Mouse (Mus musculus): ENCODE measurements around the gene Olfr603. TPM values are rescaled to one million over a fixed set of nuclear protein-coding genes. Genes with fewer than 3 reads are reported as not detected.

Gene Olfr603
- polyA plus RNA-seq, 1 experiment from 2014 or later = not detected

Small RNA genes lying within 50 kb of the gene (microRNA-seq; reads per million reads assigned to microRNA genes)
- not detected for gene Gm25774 (ENCODE audit: borderline number of aligned reads)

Other genes starting within 250 kb of the Olfr603 start
- not detected in 2 replicates for gene Olfr588-ps1, start 245.3 kb downstream of the Olfr603 start, polyA plus RNA-seq (2014; fragmentation: Nextera tagmentation; extraction: Ambion mirVana)
- gene Olfr589, start 229.8 kb downstream of the Olfr603 start, polyA plus RNA-seq (2014; fragmentation: Nextera tagmentation; extraction: Ambion mirVana) = not detected in 2 replicates
- 0.33 TPM in 1 of 2 replicates, not detected in the other for gene Olfr591, start 207.8 kb downstream of the Olfr603 start, polyA plus RNA-seq (2014; fragmentation: Nextera tagmentation; extraction: Ambion mirVana)
- gene Olfr592, start 201.4 kb downstream of the Olfr603 start, polyA plus RNA-seq (2014; fragmentation: Nextera tagmentation; extraction: Ambion mirVana) = not detected in 2 replicates
- gene Olfr593, start 174.3 kb downstream of the Olfr603 start, polyA plus RNA-seq (2014; fragmentation: Nextera tagmentation; extraction: Ambion mirVana) = not detected in 2 replicates
- gene Olfr594, start 169.2 kb downstream of the Olfr603 start, polyA plus RNA-seq (2014; fragmentation: Nextera tagmentation; extraction: Ambion mirVana) = not detected in 2 replicates
- gene Usp17ld, start 133.7 kb downstream of the Olfr603 start, polyA plus RNA-seq (2014; fragmentation: Nextera tagmentation; extraction: Ambion mirVana) = not detected in 2 replicates
- gene Olfr596, start 80.5 kb downstream of the Olfr603 start, polyA plus RNA-seq (2014; fragmentation: Nextera tagmentation; extraction: Ambion mirVana) = not detected in 2 replicates
- gene Olfr597, start 69.9 kb downstream of the Olfr603 start, polyA plus RNA-seq (2014; fragmentation: Nextera tagmentation; extraction: Ambion mirVana) = not detected in 2 replicates
- gene Olfr598, start 62.6 kb downstream of the Olfr603 start, polyA plus RNA-seq (2014; fragmentation: Nextera tagmentation; extraction: Ambion mirVana) = not detected in 2 replicates
- gene Olfr599, start 50.3 kb downstream of the Olfr603 start, polyA plus RNA-seq (2014; fragmentation: Nextera tagmentation; extraction: Ambion mirVana) = not detected in 2 replicates
- not detected in 2 replicates for gene Olfr600, start 36.5 kb downstream of the Olfr603 start, polyA plus RNA-seq (2014; fragmentation: Nextera tagmentation; extraction: Ambion mirVana)
- not detected in 2 replicates for gene Olfr601, start 23.5 kb downstream of the Olfr603 start, polyA plus RNA-seq (2014; fragmentation: Nextera tagmentation; extraction: Ambion mirVana)
- not detected in 2 replicates for gene Usp17lc, start 28.9 kb upstream of the Olfr603 start, polyA plus RNA-seq (2014; fragmentation: Nextera tagmentation; extraction: Ambion mirVana)
- gene Olfr605, start 59.3 kb upstream of the Olfr603 start, polyA plus RNA-seq (2014; fragmentation: Nextera tagmentation; extraction: Ambion mirVana) = not detected in 2 replicates
- not detected in 2 replicates for gene Olfr606, start 62.9 kb upstream of the Olfr603 start, polyA plus RNA-seq (2014; fragmentation: Nextera tagmentation; extraction: Ambion mirVana)
- gene Olfr607, start 78.0 kb upstream of the Olfr603 start, polyA plus RNA-seq (2014; fragmentation: Nextera tagmentation; extraction: Ambion mirVana) = not detected in 2 replicates
- gene Olfr608, start 83.7 kb upstream of the Olfr603 start, polyA plus RNA-seq (2014; fragmentation: Nextera tagmentation; extraction: Ambion mirVana) = not detected in 2 replicates
- not detected in 2 replicates for gene Olfr609, start 111.9 kb upstream of the Olfr603 start, polyA plus RNA-seq (2014; fragmentation: Nextera tagmentation; extraction: Ambion mirVana)
- 0.18 TPM in 1 of 2 replicates, not detected in the other for gene Olfr610, start 125.9 kb upstream of the Olfr603 start, polyA plus RNA-seq (2014; fragmentation: Nextera tagmentation; extraction: Ambion mirVana)
- gene Olfr611, start 134.7 kb upstream of the Olfr603 start, polyA plus RNA-seq (2014; fragmentation: Nextera tagmentation; extraction: Ambion mirVana) = not detected in 2 replicates
- not detected in 2 replicates for gene Olfr612, start 156.5 kb upstream of the Olfr603 start, polyA plus RNA-seq (2014; fragmentation: Nextera tagmentation; extraction: Ambion mirVana)
- gene Olfr613, start 161.9 kb upstream of the Olfr603 start, polyA plus RNA-seq (2014; fragmentation: Nextera tagmentation; extraction: Ambion mirVana) = not detected in 2 replicates
- gene Olfr615, start 169.9 kb upstream of the Olfr603 start, polyA plus RNA-seq (2014; fragmentation: Nextera tagmentation; extraction: Ambion mirVana) = 0.06 and 0.14 TPM in 2 replicates
- gene Olfr616, start 183.0 kb upstream of the Olfr603 start, polyA plus RNA-seq (2014; fragmentation: Nextera tagmentation; extraction: Ambion mirVana) = not detected in 2 replicates
- gene Olfr617, start 186.9 kb upstream of the Olfr603 start, polyA plus RNA-seq (2014; fragmentation: Nextera tagmentation; extraction: Ambion mirVana) = not detected in 2 replicates
- not detected in 2 replicates for gene Olfr618, start 203.9 kb upstream of the Olfr603 start, polyA plus RNA-seq (2014; fragmentation: Nextera tagmentation; extraction: Ambion mirVana)
- not detected in 2 replicates for gene Olfr619, start 214.4 kb upstream of the Olfr603 start, polyA plus RNA-seq (2014; fragmentation: Nextera tagmentation; extraction: Ambion mirVana)
- gene Olfr620, start 226.4 kb upstream of the Olfr603 start, polyA plus RNA-seq (2014; fragmentation: Nextera tagmentation; extraction: Ambion mirVana) = not detected in 2 replicates